In genomic region chr3:58576137-58577066, GRCm38 (mm10) we compare ENCODE assay signal across 8 mouse cellular contexts. TPM values are rescaled to one million over a fixed set of nuclear protein-coding genes. Genes with fewer than 3 reads are reported as not detected.
A peak's percentile ranks its signal among the peaks of the same experiment; 100 is the strongest.
DNase-seq lines count a peak whose midpoint lies in the region; ATAC-seq lines count a peak whose summit lies in the region.

Selenot (plus strand) TSS chr3:58576636.

- H3K4me1 ChIP-seq in megakaryocyte, embryonic 14.5 days, result peaks cover 27% of the 10 kb centered on the region

- peak; percentile 94 for ATAC-seq in common myeloid progenitor, adult 5-6 weeks (replicated peaks; ENCODE audit: low read depth, poor library complexity, severe bottlenecking)

- no peaks in the 10 kb centered on the region for H3K27me3 ChIP-seq in megakaryocyte, embryonic 14.5 days (replicated peaks)

- peaks cover 13% of the 10 kb centered on the region for H3K36me3 ChIP-seq in megakaryocyte, embryonic 14.5 days (replicated peaks; ENCODE audit: low read length)

- 0 out of 2 replicates have a peak, but pooled peaks cover 2% of the 10 kb centered on the region for H3K9me3 ChIP-seq in megakaryocyte, embryonic 14.5 days

- DNase-seq in ZHBTc4 (ENCODE audit: low read depth, low spot score), result peak; percentile 98
- DNase-seq in gastrocnemius, adult 8-10 months (ENCODE audit: low spot score in 2 of 2), result peak; percentile 90 to 94
- DNase-seq in hindlimb bud, embryonic 11.5 days (ENCODE audit: extremely low spot score, low read depth, low spot score), result peak; percentile 97
- DNase-seq in left cerebral cortex, adult 8-10 months (ENCODE audit: low spot score in 2 of 2), result peak; percentile 93 to 97
- DNase-seq in right cerebral cortex, postnatal 10 days (ENCODE audit: low spot score in 2 of 2), result peak; percentile 97 to 98
- DNase-seq in urinary bladder, postnatal 25 days (ENCODE audit: low spot score), result peak; percentile 97

- H3K4me3 ChIP-seq in megakaryocyte, embryonic 14.5 days (replicated peaks), result peak within 1 kb of the TSS; percentile 97

RNA-seq across cellular contexts. Expression of gene Selenot, which starts in this region (rescaled TPM):
- total RNA-seq in common myeloid progenitor, adult 5-6 weeks (2017), result 156 and 164 TPM in 2 replicates
- total RNA-seq in gastrocnemius, adult 8-10 months (2022), result 100 to 1,000 TPM; 121 to 128 (median 126) TPM
- total RNA-seq in left cerebral cortex, adult 8-10 months (2022), result 100 to 1,000 TPM; 136 to 142 (median 137) TPM
- 3.1 and 14.7 TPM in 2 replicates for polyA plus RNA-seq in megakaryocyte, embryonic 14.5 days (2012; ENCODE audit: insufficient read depth, low replicate concordance)

Comparison
In these comparisons a context has a peak if more than half of its experiments do, and no peak if none do; other contexts are left out.
1. Peak in every context shown above with its lines: DNase-seq, ATAC-seq and H3K4me3 ChIP-seq.